ENCODE assay signal across 1 mouse cellular context in genomic region chr19:10022414-10023303, GRCm38 (mm10).
A peak's percentile ranks its signal among the peaks of the same experiment; 100 is the strongest.
TF ChIP-seq lines count a peak whose summit lies in the region.

No protein-coding gene starts in this region.

TF ChIP-seq in MEL, 35 proteins besides CTCF, POLR2A, EP300 and RAD21:
- TF ChIP-seq MAZ (IDR thresholded peaks at IDR 0.05; ENCODE audit: low read depth, low read length) (no peak), ZC3H11A (IDR thresholded peaks at IDR 0.05; ENCODE audit: low read depth, low read length) (peak; percentile 22; the same call in 1 of the 2 replicates), SMC3 (IDR thresholded peaks at IDR 0.05; ENCODE audit: low read depth, low read length) (peak; percentile 58)
